ENCODE assay signal across 8 mouse cellular contexts in genomic region chr6:125081797-125082560, GRCm38 (mm10). TPM values are rescaled to one million over a fixed set of nuclear protein-coding genes. Genes with fewer than 3 reads are reported as not detected.
DNase-seq lines count a peak whose midpoint lies in the region; ATAC-seq and TF ChIP-seq lines count a peak whose summit lies in the region.

No protein-coding gene starts in this region.

- H3K9me3 ChIP-seq in forebrain, embryonic 14.5 days (replicated peaks; ENCODE audit: control insufficient read depth, low read length): no peaks in the 10 kb centered on the region
- no peaks in the 10 kb centered on the region for H3K9me3 ChIP-seq in liver, postnatal 0 days (ENCODE audit: low read length)

- peak; percentile 94 for ATAC-seq in forebrain, embryonic 14.5 days
- ATAC-seq in liver, postnatal 0 days: peak; percentile 85
- ATAC-seq in granulocyte monocyte progenitor cell, adult 5-6 weeks (replicated peaks; ENCODE audit: poor library complexity, severe bottlenecking): no peak

- H3K27ac ChIP-seq in forebrain, embryonic 14.5 days (ENCODE audit: low read depth, low read length): peak overlapping the region; percentile 87
- H3K27ac ChIP-seq in liver, postnatal 0 days (ENCODE audit: low read depth): no peak overlapping the region

- peak; percentile 82 for DNase-seq in Muller cell, postnatal 12 days (ENCODE audit: inconsistent ontology term)
- peak; percentile 81 for DNase-seq in c-Kit-positive CD71-positive TER-119-positive erythroid progenitor cells, embryonic 14.5 days (ENCODE audit: low spot score)
- peak; percentile 98 for DNase-seq in forebrain, embryonic 14.5 days (ENCODE audit: low spot score)
- DNase-seq in heart, postnatal 10 days: peak; percentile 94 to 95
- DNase-seq in kidney, postnatal 4 days: peak; percentile 97 to 98
- DNase-seq in liver, postnatal 0 days: peak; percentile 89
- peak; percentile 91 for DNase-seq in ovary, postnatal 36 days (ENCODE audit: low spot score)

- peak overlapping the region; percentile 70 for H3K9ac ChIP-seq in forebrain, embryonic 14.5 days (ENCODE audit: low read length)
- H3K9ac ChIP-seq in liver, postnatal 0 days (replicated peaks): peak overlapping the region; percentile 21; the same call in 1 of the 2 replicates

- H3K36me3 ChIP-seq in forebrain, embryonic 14.5 days (ENCODE audit: control insufficient read depth, insufficient read depth, low read length): no peaks in the 10 kb centered on the region
- no peaks in the 10 kb centered on the region for H3K36me3 ChIP-seq in liver, postnatal 0 days (replicated peaks; ENCODE audit: insufficient read depth, low read length)

- TF ChIP-seq CTCF in liver, postnatal 0 days (IDR thresholded peaks at IDR 0.05; ENCODE audit: low read depth): peak; percentile 93

- TF ChIP-seq EP300 in liver, postnatal 0 days (IDR thresholded peaks at IDR 0.05; ENCODE audit: low read depth): no peak

- WGBS in forebrain, embryonic 14.5 days: 22% methylated on average over 45 of the region's 45 CpGs
- 47% methylated on average over 45 of the region's 45 CpGs for WGBS in liver, postnatal 0 days (ENCODE audit: insufficient replicate concordance)

- H3K4me3 ChIP-seq in forebrain, embryonic 14.5 days (ENCODE audit: low read depth, low read length): peak overlapping the region; percentile 34
- H3K4me3 ChIP-seq in liver, postnatal 0 days (ENCODE audit: low read depth, low read length): peak overlapping the region; percentile 29; the same call in 1 of the 2 replicates

- peak overlapping the region; percentile 77 for H3K4me2 ChIP-seq in forebrain, embryonic 14.5 days (ENCODE audit: low read length)
- peak overlapping the region; percentile 73 for H3K4me2 ChIP-seq in liver, postnatal 0 days (ENCODE audit: low read depth, low read length)

- intact Hi-C loops in heart, postnatal 10 days (cut with DNase I): loop anchor here (1.0 kb wide), 2 partner anchors 36 to 235 kb away; no protein-coding TSS in a partner anchor

- no peaks in the 10 kb centered on the region; the same call in 1 of the 2 replicates for H3K4me1 ChIP-seq in forebrain, embryonic 14.5 days (ENCODE audit: control insufficient read depth, insufficient read depth, low read length)
- H3K4me1 ChIP-seq in liver, postnatal 0 days (ENCODE audit: insufficient read depth): 0 out of 2 replicates have a peak, but pooled peaks cover 8% of the 10 kb centered on the region

- H3K27me3 ChIP-seq in forebrain, embryonic 14.5 days (replicated peaks; ENCODE audit: control insufficient read depth, insufficient read depth, low read length): no peaks in the 10 kb centered on the region
- H3K27me3 ChIP-seq in liver, postnatal 0 days (ENCODE audit: insufficient read depth, low read length): no peaks in the 10 kb centered on the region

RNA-seq across cellular contexts. Expression of gene Chd4, which starts 13.8 kb away (rescaled TPM):
- polyA plus RNA-seq in forebrain, embryonic 14.5 days (2014; fragmentation: Nextera tagmentation; extraction: Ambion mirVana): 61.1 and 66.1 TPM in 2 replicates
- 100 to 1,000 TPM; 170 to 183 TPM for total RNA-seq in heart, postnatal 10 days (2021)
- polyA plus RNA-seq in liver, postnatal 0 days (2015; fragmentation: Nextera tagmentation; extraction: Ambion mirVana): 20.0 and 24.5 TPM in 2 replicates
- total RNA-seq in granulocyte monocyte progenitor cell, adult 5-6 weeks (2014; fragmentation: Nextera tagmentation): 136 and 161 TPM in 2 replicates
- 246 and 373 TPM in 2 replicates for total RNA-seq in granulocyte monocyte progenitor cell, adult 5-6 weeks (2017)

RNA-seq across cellular contexts. Expression of gene Lpar5, which starts 14.3 kb away (rescaled TPM):
- 0.21 and 0.81 TPM in 2 replicates for polyA plus RNA-seq in forebrain, embryonic 14.5 days (2014; fragmentation: Nextera tagmentation; extraction: Ambion mirVana)
- under 1 TPM; 0.37 to 0.53 TPM for total RNA-seq in heart, postnatal 10 days (2021)
- polyA plus RNA-seq in liver, postnatal 0 days (2015; fragmentation: Nextera tagmentation; extraction: Ambion mirVana): 0.57 and 0.85 TPM in 2 replicates
- 8.7 and 13.4 TPM in 2 replicates for total RNA-seq in granulocyte monocyte progenitor cell, adult 5-6 weeks (2014; fragmentation: Nextera tagmentation)
- 2.7 and 5.2 TPM in 2 replicates for total RNA-seq in granulocyte monocyte progenitor cell, adult 5-6 weeks (2017)

RNA-seq across cellular contexts. Expression of gene Acrbp, which starts 32.5 kb away (rescaled TPM):
- 10.2 and 14.8 TPM in 2 replicates for polyA plus RNA-seq in forebrain, embryonic 14.5 days (2014; fragmentation: Nextera tagmentation; extraction: Ambion mirVana)
- total RNA-seq in heart, postnatal 10 days (2021): 1 to 10 TPM; 2.1 to 2.8 TPM
- polyA plus RNA-seq in liver, postnatal 0 days (2015; fragmentation: Nextera tagmentation; extraction: Ambion mirVana): 1.3 and 2.0 TPM in 2 replicates
- total RNA-seq in granulocyte monocyte progenitor cell, adult 5-6 weeks (2014; fragmentation: Nextera tagmentation): 10.6 and 17.5 TPM in 2 replicates
- 1.3 and 3.9 TPM in 2 replicates for total RNA-seq in granulocyte monocyte progenitor cell, adult 5-6 weeks (2017)

RNA-seq across cellular contexts. Expression of gene Ing4, which starts 42.4 kb away (rescaled TPM):
- 178 and 181 TPM in 2 replicates for polyA plus RNA-seq in forebrain, embryonic 14.5 days (2014; fragmentation: Nextera tagmentation; extraction: Ambion mirVana)
- total RNA-seq in heart, postnatal 10 days (2021): 10 to 100 TPM; 41.8 to 47.3 TPM
- polyA plus RNA-seq in liver, postnatal 0 days (2015; fragmentation: Nextera tagmentation; extraction: Ambion mirVana): 23.8 and 24.3 TPM in 2 replicates
- 49.2 and 55.8 TPM in 2 replicates for total RNA-seq in granulocyte monocyte progenitor cell, adult 5-6 weeks (2014; fragmentation: Nextera tagmentation)
- 34.7 and 40.2 TPM in 2 replicates for total RNA-seq in granulocyte monocyte progenitor cell, adult 5-6 weeks (2017)

RNA-seq across cellular contexts. Expression of gene Nop2, which starts 49.7 kb away (rescaled TPM):
- 46.8 and 52.7 TPM in 2 replicates for polyA plus RNA-seq in forebrain, embryonic 14.5 days (2014; fragmentation: Nextera tagmentation; extraction: Ambion mirVana)
- 10 to 100 TPM; 23.7 to 25.3 TPM for total RNA-seq in heart, postnatal 10 days (2021)
- polyA plus RNA-seq in liver, postnatal 0 days (2015; fragmentation: Nextera tagmentation; extraction: Ambion mirVana): 23.2 and 24.8 TPM in 2 replicates
- total RNA-seq in granulocyte monocyte progenitor cell, adult 5-6 weeks (2014; fragmentation: Nextera tagmentation): 65.6 and 82.8 TPM in 2 replicates
- total RNA-seq in granulocyte monocyte progenitor cell, adult 5-6 weeks (2017): 79.2 and 82.4 TPM in 2 replicates
